Mouse (Mus musculus): ENCODE results near the gene B130006D01Rik.

DNA sequence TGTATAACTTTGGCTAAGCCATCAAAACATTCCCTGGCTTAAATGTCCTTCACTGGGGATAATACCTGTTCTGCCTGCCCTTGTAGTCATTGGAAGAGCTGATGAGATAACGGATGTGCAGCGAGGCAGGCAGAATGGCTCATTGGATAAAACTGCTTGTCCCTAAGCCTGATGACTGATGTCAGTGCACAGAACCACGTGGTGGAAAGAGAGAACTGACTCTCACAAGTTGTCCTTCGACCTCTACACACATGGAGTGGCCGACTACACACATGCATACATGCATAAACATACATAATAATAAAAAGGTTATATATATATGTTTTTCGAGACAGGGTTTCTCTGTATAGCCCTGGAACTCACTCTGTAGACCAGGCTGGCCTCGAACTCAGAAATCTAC lies 12.9 kb upstream of the B130006D01Rik start:
- TF ChIP-seq CTCF (IDR thresholded peaks at IDR 0.05; ENCODE audit: borderline replicate concordance, insufficient read depth, low read depth, low read length): no peak
- TF ChIP-seq POLR2A (IDR thresholded peaks at IDR 0.05; ENCODE audit: borderline replicate concordance, insufficient read depth, low read length): no peak
